Mouse (Mus musculus): ENCODE data around the gene Pcsk6.

Pcsk6 gene

DNA sequence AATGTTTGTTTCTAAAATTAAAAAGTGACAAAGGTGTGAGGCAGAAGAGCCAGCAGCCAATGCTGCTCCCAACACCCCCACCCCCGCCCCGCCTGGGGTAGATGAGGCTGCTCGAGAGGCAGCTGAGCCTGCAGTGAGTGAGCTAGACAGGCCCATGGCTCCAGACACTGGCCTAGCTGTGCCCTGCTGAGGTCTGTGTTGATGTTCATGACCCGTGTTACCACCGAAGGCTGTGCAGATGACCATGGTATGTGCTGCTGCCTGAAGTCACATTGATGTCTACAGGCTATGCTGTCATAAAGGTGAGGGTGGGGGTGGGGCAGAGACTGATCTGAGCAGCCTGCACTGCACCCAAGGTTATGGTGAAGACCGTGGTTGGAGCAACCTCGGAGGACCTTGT lies 237.3 kb downstream of the Pcsk6 start:
- no peak for DNase-seq (ENCODE audit: extremely low read depth, low read depth, low spot score)
